Mouse (Mus musculus): ENCODE measurements around the gene S100a5. TPM values are rescaled to one million over a fixed set of nuclear protein-coding genes. Genes with fewer than 3 reads are reported as not detected.

S100a5 gene
- polyA plus RNA-seq, 1 experiment, result not detected

DNA sequence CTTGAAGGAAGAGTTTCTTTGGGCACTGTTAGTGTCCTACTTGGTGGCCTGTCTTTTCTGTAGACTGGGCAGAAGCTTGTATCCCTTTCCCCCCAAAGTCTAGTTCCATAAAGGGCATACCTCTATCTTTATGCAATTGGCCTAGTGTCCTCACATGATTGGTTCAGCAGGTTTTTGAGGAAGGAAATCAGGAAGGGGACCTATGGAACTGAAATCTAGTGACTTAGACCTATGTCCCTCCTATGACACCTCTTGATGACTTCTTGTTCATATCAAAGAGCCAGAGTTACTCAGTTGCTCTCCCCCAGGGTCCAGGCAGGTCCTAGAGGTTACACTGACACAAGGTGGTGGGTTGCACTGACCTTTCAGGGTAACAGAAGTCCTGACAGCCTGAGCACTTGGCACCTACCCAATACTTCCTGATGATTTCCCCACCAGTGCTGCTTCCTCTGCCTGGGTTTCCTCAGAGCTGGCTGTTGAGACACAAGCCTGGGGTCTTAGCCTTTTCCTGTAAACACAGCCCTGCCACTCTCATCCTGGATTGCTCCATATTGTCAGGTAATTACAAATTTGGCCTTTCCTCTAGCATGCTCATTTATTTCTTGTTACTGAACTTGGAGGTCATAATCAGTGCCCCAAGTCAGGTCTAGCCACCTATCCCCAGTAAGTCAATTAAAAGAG lies 51.2 kb downstream of the S100a5 start:
- Histone ChIP-seq H3K4me3 (ENCODE audit: insufficient read depth, low read length) (no peak overlapping the region), H3K27ac (ENCODE audit: insufficient read depth, low read depth, low read length) (no peak overlapping the region), H3K4me1 (ENCODE audit: control insufficient read depth, insufficient read depth, low read length) (peaks cover 8% of the 10 kb centered on the region)
- TF ChIP-seq CTCF (IDR thresholded peaks at IDR 0.05; ENCODE audit: low read depth, low read length) (no peak), POLR2A (IDR thresholded peaks at IDR 0.05; ENCODE audit: borderline replicate concordance, low read depth, low read length) (no peak)

Other genes with a start within 250 kb of the S100a5 start
- 0.72 and 0.83 TPM in 2 replicates for gene Slc27a3, start 218.6 kb upstream of the S100a5 start, polyA plus RNA-seq (2012; ENCODE audit: insufficient read depth, insufficient read length, missing spikeins)
- 18.9 and 20.4 TPM in 2 replicates for gene Ints3, start 174.9 kb upstream of the S100a5 start, polyA plus RNA-seq (2012; ENCODE audit: insufficient read depth, insufficient read length, missing spikeins)
- 0.17 and 0.89 TPM in 2 replicates for gene Npr1, start 142.7 kb upstream of the S100a5 start, polyA plus RNA-seq (2012; ENCODE audit: insufficient read depth, insufficient read length, missing spikeins)
- 29.3 and 29.8 TPM in 2 replicates for gene Ilf2, start 132.4 kb upstream of the S100a5 start, polyA plus RNA-seq (2012; ENCODE audit: insufficient read depth, insufficient read length, missing spikeins)
- gene Snapin, start 117.5 kb upstream of the S100a5 start, polyA plus RNA-seq (2012; ENCODE audit: insufficient read depth, insufficient read length, missing spikeins), result 96.6 and 101 TPM in 2 replicates
- 56.9 and 59.9 TPM in 2 replicates for gene Chtop, start 99.0 kb upstream of the S100a5 start, polyA plus RNA-seq (2012; ENCODE audit: insufficient read depth, insufficient read length, missing spikeins)
- gene S100a1, start 94.1 kb upstream of the S100a5 start, polyA plus RNA-seq (2012; ENCODE audit: insufficient read depth, insufficient read length, missing spikeins), result 228 and 247 TPM in 2 replicates
- gene S100a13, start 94.1 kb upstream of the S100a5 start, polyA plus RNA-seq (2012; ENCODE audit: insufficient read depth, insufficient read length, missing spikeins), result 120 and 139 TPM in 2 replicates
- 0.40 TPM in 1 of 2 replicates, not detected in the other for gene S100a14, start 81.7 kb upstream of the S100a5 start, polyA plus RNA-seq (2012; ENCODE audit: insufficient read depth, insufficient read length, missing spikeins)
- gene S100a16, start 71.3 kb upstream of the S100a5 start, polyA plus RNA-seq (2012; ENCODE audit: insufficient read depth, insufficient read length, missing spikeins), result 0.50 TPM in 1 of 2 replicates, not detected in the other
- not detected in 2 replicates for gene S100a3, start 47.9 kb upstream of the S100a5 start, polyA plus RNA-seq (2012; ENCODE audit: insufficient read depth, insufficient read length, missing spikeins)
- gene S100a2, start 18.3 kb upstream of the S100a5 start, polyA plus RNA-seq (2012; ENCODE audit: insufficient read depth, insufficient read length, missing spikeins), result not detected in 2 replicates
- not detected in 2 replicates for gene Gm42674, start 6.6 kb upstream of the S100a5 start, polyA plus RNA-seq (2012; ENCODE audit: insufficient read depth, insufficient read length, missing spikeins)
- 2,861 and 3,059 TPM in 2 replicates for gene S100a4, start 4.8 kb upstream of the S100a5 start, polyA plus RNA-seq (2012; ENCODE audit: insufficient read depth, insufficient read length, missing spikeins)
- 1,285 and 1,346 TPM in 2 replicates for gene S100a6, start 4.4 kb downstream of the S100a5 start, polyA plus RNA-seq (2012; ENCODE audit: insufficient read depth, insufficient read length, missing spikeins)
- gene S100a7a, start 45.5 kb downstream of the S100a5 start, polyA plus RNA-seq (2012; ENCODE audit: insufficient read depth, insufficient read length, missing spikeins), result 0.63 TPM in 1 of 2 replicates, not detected in the other
- gene S100a8, start 60.5 kb downstream of the S100a5 start, polyA plus RNA-seq (2012; ENCODE audit: insufficient read depth, insufficient read length, missing spikeins), result 16.7 and 16.9 TPM in 2 replicates
- gene S100a9, start 87.2 kb downstream of the S100a5 start, polyA plus RNA-seq (2012; ENCODE audit: insufficient read depth, insufficient read length, missing spikeins), result 23.9 and 24.5 TPM in 2 replicates
- gene Pglyrp4, start 118.4 kb downstream of the S100a5 start, polyA plus RNA-seq (2012; ENCODE audit: insufficient read depth, insufficient read length, missing spikeins), result not detected in 2 replicates
- not detected in 2 replicates for gene Gm5849, start 169.4 kb downstream of the S100a5 start, polyA plus RNA-seq (2012; ENCODE audit: insufficient read depth, insufficient read length, missing spikeins)